ENCODE assay signal across 8 mouse cellular contexts in the genomic region with DNA sequence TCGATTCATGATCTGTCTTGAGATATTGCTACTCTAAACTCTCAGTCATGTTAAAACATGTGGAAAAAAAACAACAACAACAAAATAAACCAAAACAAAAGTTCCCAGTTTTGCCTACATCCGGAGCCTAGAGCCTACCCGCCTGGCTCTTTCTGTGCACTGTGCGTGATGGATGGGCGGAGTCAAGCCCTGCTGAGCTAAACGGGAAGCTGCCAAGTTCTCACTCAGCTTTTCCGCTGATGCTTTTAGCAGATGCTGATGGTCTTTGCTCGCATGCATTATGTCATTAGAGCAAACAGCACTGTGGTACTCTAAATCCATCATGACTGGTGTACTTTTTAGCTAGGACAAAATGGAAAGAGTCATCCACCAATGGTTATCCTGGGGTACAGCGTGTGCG. TPM values are rescaled to one million over a fixed set of nuclear protein-coding genes. Genes with fewer than 3 reads are reported as not detected.
DNase-seq lines count a peak whose midpoint lies in the region; ATAC-seq and TF ChIP-seq lines count a peak whose summit lies in the region.

No protein-coding gene starts in this region.

- no peak for TF ChIP-seq CTCF in CH12.LX (conservative IDR thresholded peaks at IDR 0.05 in 1 of 2, IDR thresholded peaks at IDR 0.05 in 1 of 2; ENCODE audit: low read depth in 2 of 2, low read length in 2 of 2)
- TF ChIP-seq CTCF in liver, embryonic 14.5 days (IDR thresholded peaks at IDR 0.05; ENCODE audit: low read depth): no peak

- peak; percentile 54 for TF ChIP-seq POLR2A in CH12.LX (IDR thresholded peaks at IDR 0.05; ENCODE audit: low read depth, low read length)

- peak; percentile 90 for DNase-seq in CH12.LX (ENCODE audit: extremely low read depth)
- peak; percentile 45 for DNase-seq in Muller cell, postnatal 12 days (ENCODE audit: inconsistent ontology term)
- peak; percentile 85 for DNase-seq in forebrain, embryonic 14.5 days (ENCODE audit: low spot score)
- peak in 2 of 3 experiments; percentile 12 to 13 for DNase-seq in liver, embryonic 14.5 days (ENCODE audit: low read depth in 3 of 3, low spot score in 3 of 3)
- peak; percentile 27 for DNase-seq in skeletal muscle tissue, adult 2 months (ENCODE audit: low read depth, low spot score)
- DNase-seq in B cell, adult 2 months: no peak
- no peak for DNase-seq in urinary bladder, adult 18-20 months (ENCODE audit: low spot score in 2 of 2)

- dilution Hi-C loops in CH12.LX (cut with MboI; ENCODE audit: extremely low pct_ligation_motif_present, extremely low pct_unique_long_range_greater_than_20kb, low sequenced_read_pairs): no loop called here

- peak overlapping the region; percentile 76 for H3K27ac ChIP-seq in CH12.LX (ENCODE audit: insufficient read depth, low read depth)
- no peak overlapping the region for H3K27ac ChIP-seq in forebrain, embryonic 14.5 days (ENCODE audit: low read depth, low read length)
- H3K27ac ChIP-seq in liver, embryonic 14.5 days: no peak overlapping the region

- H3K79me2 ChIP-seq in CH12.LX (replicated peaks; ENCODE audit: control insufficient read depth, extremely low read depth, insufficient read depth, poor library complexity, severe bottlenecking): no peaks in the 10 kb centered on the region

- no peak for TF ChIP-seq RAD21 in CH12.LX (IDR thresholded peaks at IDR 0.05; ENCODE audit: low read depth, low read length)

- peak overlapping the region; percentile 48 for H3K9ac ChIP-seq in CH12.LX (ENCODE audit: insufficient read depth, low read depth)
- no peak overlapping the region for H3K9ac ChIP-seq in forebrain, embryonic 14.5 days (ENCODE audit: low read length)
- no peak overlapping the region for H3K9ac ChIP-seq in liver, embryonic 14.5 days (replicated peaks)

- peaks cover 0 to 28% of the 10 kb centered on the region in 2 experiments; a peak in 2 of 4 replicates for H3K4me1 ChIP-seq in CH12.LX (ENCODE audit: control insufficient read depth in 1 of 2, insufficient read depth in 2 of 2)
- no peaks in the 10 kb centered on the region for H3K4me1 ChIP-seq in forebrain, embryonic 14.5 days (ENCODE audit: control insufficient read depth, insufficient read depth, low read length)
- H3K4me1 ChIP-seq in liver, embryonic 14.5 days (replicated peaks; ENCODE audit: control insufficient read depth in 2 of 2, insufficient read depth in 2 of 2, low read length in 1 of 2): peaks cover 0 to 3% of the 10 kb centered on the region in 2 experiments; a peak in 2 of 4 replicates

- peak overlapping the region; percentile 37 to 56 (median 42) for H3K4me3 ChIP-seq in CH12.LX (replicated peaks in 1 of 3; ENCODE audit: low read depth in 2 of 3, low read length in 2 of 3, poor library complexity in 1 of 3)
- no peak overlapping the region for H3K4me3 ChIP-seq in forebrain, embryonic 14.5 days (ENCODE audit: low read depth, low read length)
- H3K4me3 ChIP-seq in liver, embryonic 14.5 days (ENCODE audit: insufficient read depth in 1 of 2, low read depth in 2 of 2, low read length in 2 of 2): peak overlapping the region in 1 of 2 experiments; percentile 1; a peak in 1 of 4 replicates

- no peaks in the 10 kb centered on the region for H3K27me3 ChIP-seq in CH12.LX (replicated peaks)
- no peaks in the 10 kb centered on the region for H3K27me3 ChIP-seq in forebrain, embryonic 14.5 days (replicated peaks; ENCODE audit: control insufficient read depth, insufficient read depth, low read length)
- H3K27me3 ChIP-seq in liver, embryonic 14.5 days (ENCODE audit: control insufficient read depth, insufficient read depth, low read length): no peaks in the 10 kb centered on the region; the same call in 1 of the 2 replicates

- H3K36me3 ChIP-seq in CH12.LX (replicated peaks in 1 of 2; ENCODE audit: control insufficient read depth in 1 of 2, insufficient read depth in 1 of 2, low read length in 1 of 2): no peaks in the 10 kb centered on the region
- no peaks in the 10 kb centered on the region for H3K36me3 ChIP-seq in forebrain, embryonic 14.5 days (ENCODE audit: control insufficient read depth, insufficient read depth, low read length)
- H3K36me3 ChIP-seq in liver, embryonic 14.5 days (replicated peaks; ENCODE audit: control insufficient read depth, insufficient read depth, low read depth): no peaks in the 10 kb centered on the region

- TF ChIP-seq EP300 in CH12.LX (IDR thresholded peaks at IDR 0.05; ENCODE audit: low read length): no peak
- no peak for TF ChIP-seq EP300 in liver, embryonic 14.5 days (IDR thresholded peaks at IDR 0.05; ENCODE audit: low read depth)

- in situ Hi-C loops in CH12.LX (cut with MboI; ENCODE audit: low pct_ligation_motif_present, low pct_unique_long_range_greater_than_20kb, low sequenced_read_pairs): loop anchor here (5.0 kb wide), 1 partner anchor 47 kb away; the partner anchor contains the start of gene Camsap2

- 33% methylated on average over 10 of the region's 10 CpGs for WGBS in forebrain, embryonic 14.5 days
- WGBS in liver, embryonic 14.5 days (ENCODE audit: insufficient replicate concordance): 35% methylated on average over 10 of the region's 10 CpGs

- peak overlapping the region; percentile 96 for H3K4me2 ChIP-seq in CH12.LX (ENCODE audit: insufficient read depth, low read depth, poor library complexity, severe bottlenecking)
- peak overlapping the region; percentile 30 for H3K4me2 ChIP-seq in forebrain, embryonic 14.5 days (ENCODE audit: low read length)
- H3K4me2 ChIP-seq in liver, embryonic 14.5 days (ENCODE audit: low read depth): peak overlapping the region; percentile 39

- peak; percentile 77; the same call in 1 of the 2 replicates for ATAC-seq in forebrain, embryonic 14.5 days
- ATAC-seq in hematopoietic stem cell, adult 5-6 weeks (replicated peaks in 1 of 2; ENCODE audit: insufficient read depth in 1 of 2, low FRiP score in 2 of 2, low TSS enrichment in 1 of 2, low read depth in 1 of 2, poor library complexity in 2 of 2, severe bottlenecking in 2 of 2): peak; percentile 46 to 71; a peak in 3 of 4 replicates
- ATAC-seq in liver, embryonic 14.5 days (ENCODE audit: insufficient read depth): peak; percentile 28; the same call in 1 of the 2 replicates

- H3K9me3 ChIP-seq in CH12.LX (replicated peaks; ENCODE audit: low read length): no peaks in the 10 kb centered on the region
- H3K9me3 ChIP-seq in forebrain, embryonic 14.5 days (replicated peaks; ENCODE audit: control insufficient read depth, low read length): no peaks in the 10 kb centered on the region
- no peaks in the 10 kb centered on the region for H3K9me3 ChIP-seq in liver, embryonic 14.5 days (ENCODE audit: control insufficient read depth, low read length)

TF ChIP-seq in CH12.LX, 34 proteins besides CTCF, POLR2A, EP300 and RAD21 (continues in another document):
- TF ChIP-seq HCFC1 (IDR thresholded peaks at IDR 0.05; ENCODE audit: low read depth, low read length): no peak
- TF ChIP-seq PAX5 (IDR thresholded peaks at IDR 0.05; ENCODE audit: low read length): no peak
- TF ChIP-seq TCF12 (IDR thresholded peaks at IDR 0.05; ENCODE audit: low read depth, low read length): no peak
- no peak for TF ChIP-seq MEF2A (IDR thresholded peaks at IDR 0.05; ENCODE audit: borderline replicate concordance, low read depth, low read length)
- no peak for TF ChIP-seq MAFK (IDR thresholded peaks at IDR 0.05; ENCODE audit: insufficient replicate concordance, low read length)
- TF ChIP-seq NRF1 (IDR thresholded peaks at IDR 0.05; ENCODE audit: low read depth, low read length): no peak
- TF ChIP-seq E2F4 (IDR thresholded peaks at IDR 0.05; ENCODE audit: insufficient replicate concordance, low read depth, low read length): no peak
- no peak for TF ChIP-seq MXI1 (IDR thresholded peaks at IDR 0.05; ENCODE audit: low read depth, low read length)
- TF ChIP-seq KAT2A (IDR thresholded peaks at IDR 0.05; ENCODE audit: insufficient replicate concordance, low read length): no peak
- TF ChIP-seq UBTF (IDR thresholded peaks at IDR 0.05; ENCODE audit: low read depth, low read length): no peak
- TF ChIP-seq ZKSCAN1 (IDR thresholded peaks at IDR 0.05; ENCODE audit: borderline replicate concordance, low read depth, low read length): no peak
- peak; percentile 62 for TF ChIP-seq ETS1 (conservative IDR thresholded peaks at IDR 0.05; ENCODE audit: low read depth, low read length)
- no peak for TF ChIP-seq CHD2 (IDR thresholded peaks at IDR 0.05; ENCODE audit: low read length)
- no peak for TF ChIP-seq MYC (IDR thresholded peaks at IDR 0.05; ENCODE audit: low read depth, low read length)
- TF ChIP-seq CHD1 (IDR thresholded peaks at IDR 0.05; ENCODE audit: low read depth, low read length): no peak
- TF ChIP-seq USF2 (conservative IDR thresholded peaks at IDR 0.05; ENCODE audit: low read depth, low read length): no peak
- TF ChIP-seq JUND (conservative IDR thresholded peaks at IDR 0.05; ENCODE audit: low read depth, low read length): 0 out of 2 replicates have a peak, but pooled peaks have one; percentile 24
- no peak for TF ChIP-seq RCOR1 (conservative IDR thresholded peaks at IDR 0.05; ENCODE audit: low read depth, low read length)
- no peak for TF ChIP-seq ZC3H11A (IDR thresholded peaks at IDR 0.05; ENCODE audit: low read depth, low read length)
- peak; percentile 44; the same call in 1 of the 2 replicates for TF ChIP-seq ELF1 (IDR thresholded peaks at IDR 0.05; ENCODE audit: low read depth, low read length)
- TF ChIP-seq IRF4 (IDR thresholded peaks at IDR 0.05; ENCODE audit: low read depth, low read length): no peak
- no peak for TF ChIP-seq USF1 (IDR thresholded peaks at IDR 0.05; ENCODE audit: low read depth, low read length)
- TF ChIP-seq GABPA (IDR thresholded peaks at IDR 0.05; ENCODE audit: insufficient replicate concordance, low read depth, low read length): no peak

RNA-seq across cellular contexts. Expression of gene Ddx59, which starts 20.6 kb away (rescaled TPM):
- total RNA-seq in CH12.LX (2012; rRNA removed) (7.2 and 9.0 TPM in 2 replicates), CH12.LX (2014; rRNA removed) (10.9 and 12.2 TPM in 2 replicates)
- 6.9 and 8.1 TPM in 2 replicates for polyA plus RNA-seq in CH12.LX (2012; ENCODE audit: insufficient read length, low read depth)
- polyA plus RNA-seq in forebrain, embryonic 14.5 days (2014; fragmentation: Nextera tagmentation; extraction: Ambion mirVana): 17.0 and 18.1 TPM in 2 replicates
- 11.1 and 22.2 TPM in 2 replicates for total RNA-seq in hematopoietic stem cell, adult 5-6 weeks (2017)
- 2.2 and 3.5 TPM in 2 replicates for polyA plus RNA-seq in liver, embryonic 14.5 days (2012; rRNA removed)
- 4.4 and 5.2 TPM in 2 replicates for polyA plus RNA-seq in liver, embryonic 14.5 days (2014; fragmentation: Nextera tagmentation; extraction: Ambion mirVana)

RNA-seq across cellular contexts. Expression of gene Camsap2, which starts 48.6 kb away (rescaled TPM):
- 5.6 and 7.0 TPM in 2 replicates for total RNA-seq in CH12.LX (2012; rRNA removed)
- total RNA-seq in CH12.LX (2014; rRNA removed): 9.5 and 10.0 TPM in 2 replicates
- polyA plus RNA-seq in CH12.LX (2012; ENCODE audit: insufficient read length, low read depth): 10.9 and 11.3 TPM in 2 replicates
- 39.5 and 45.8 TPM in 2 replicates for polyA plus RNA-seq in forebrain, embryonic 14.5 days (2014; fragmentation: Nextera tagmentation; extraction: Ambion mirVana)
- total RNA-seq in hematopoietic stem cell, adult 5-6 weeks (2017): 19.1 and 22.9 TPM in 2 replicates
- 6.4 and 8.8 TPM in 2 replicates for polyA plus RNA-seq in liver, embryonic 14.5 days (2012; rRNA removed)
- 10.3 and 11.7 TPM in 2 replicates for polyA plus RNA-seq in liver, embryonic 14.5 days (2014; fragmentation: Nextera tagmentation; extraction: Ambion mirVana)

Comparison
In these comparisons a context has a peak if more than half of its experiments do, and no peak if none do; other contexts are left out.
1. DNase-seq: peak in CH12.LX (single experiment), Muller cell, postnatal 12 days (single experiment), forebrain, embryonic 14.5 days (single experiment), liver, embryonic 14.5 days (2 of 3) and skeletal muscle tissue, adult 2 months (single experiment); none in B cell, adult 2 months (0 of 2) and urinary bladder, adult 18-20 months (0 of 2).
2. H3K4me2 ChIP-seq: peak in every context shown above with its lines; median percentile 96 in CH12.LX; 39 in liver, embryonic 14.5 days; 30 in forebrain, embryonic 14.5 days.
3. Peak in every context shown above with its lines, with median percentiles within 50 percentile points of each other: ATAC-seq.